Mouse (Mus musculus) erythroblast, adult 5-6 weeks (primary cell): ENCODE measurements at regions not wholly inside any gene's neighbourhood (a gene's known extent, or its start where the extent isn't known, plus 50 kb on each side); places are given as distances from the start of the nearest gene placed in this dataset.
"Not testable (repeated sequence)": the region's sequence is repeated elsewhere in the genome, so short reads cannot be mapped to it uniquely, and the experiment has no call there.

Experiments
- ATAC-seq: replicated peaks from 2 replicates; pipeline ENCODE4 v1.8.0; 2016; ENCODE audit warnings: moderate number of reproducible peaks, mild to moderate bottlenecking, moderate TSS enrichment, inconsistent platforms; ENCODE audit not compliant: poor library complexity, low FRiP score, severe bottlenecking

GRCm38 (mm10) chr14:52622184-52622583 is 126.6 kb upstream of the Olfr1507 start:
- no peak for ATAC-seq

DNA sequence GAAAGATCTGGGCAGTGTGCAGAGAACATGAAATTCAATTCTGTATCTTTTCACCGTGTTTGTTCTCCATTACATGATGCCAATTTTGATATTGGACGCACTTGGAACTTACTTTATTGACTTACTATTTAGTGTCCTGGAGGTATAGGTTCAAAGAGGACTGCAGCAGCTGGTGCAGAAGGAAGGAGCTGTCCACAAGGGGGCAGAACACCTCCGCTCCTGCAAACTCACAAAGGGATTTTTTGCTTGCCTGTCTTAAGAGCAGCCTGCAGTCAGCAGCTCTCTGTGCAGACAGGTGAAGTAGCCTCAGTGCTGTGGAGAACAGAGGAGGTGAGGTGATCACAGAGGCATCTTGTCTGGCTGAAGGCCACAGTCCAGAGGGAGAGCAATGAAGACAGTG is 84.8 kb upstream of the Olfr1507 start:
- ATAC-seq = no peak

DNA sequence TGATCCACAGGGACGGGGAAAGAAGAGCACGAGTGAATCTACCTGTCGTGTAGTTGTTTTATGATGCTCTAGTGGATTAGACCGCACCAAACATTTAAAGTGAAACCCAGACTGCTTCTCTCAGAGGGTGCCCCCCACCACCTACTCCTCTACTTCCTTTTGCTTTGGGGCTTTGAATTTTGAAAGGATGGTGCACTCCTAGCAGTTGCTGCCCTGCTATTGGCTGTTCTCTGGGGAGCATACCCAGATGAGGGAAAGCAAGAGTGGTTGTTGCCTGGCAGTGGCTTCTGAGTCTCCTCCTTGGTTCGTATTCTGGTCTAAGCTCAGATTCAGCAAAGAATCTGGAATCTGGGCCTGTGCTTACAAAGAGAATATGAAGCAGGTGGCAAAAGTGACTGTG is 71.4 kb upstream of the Olfr1507 start:
- no peak for ATAC-seq

GRCm38 (mm10) chr14:52565606-52566005 is 70.1 kb upstream of the Olfr1507 start:
- no peak for ATAC-seq

- not testable (repeated sequence) for ATAC-seq
These were observed 60.8 kb upstream of the Olfr1507 start for GRCm38 (mm10) chr14:52556340-52556739.

GRCm38 (mm10) chr14:52553399-52553798 is 57.9 kb upstream of the Olfr1507 start:
- no peak for ATAC-seq

DNA sequence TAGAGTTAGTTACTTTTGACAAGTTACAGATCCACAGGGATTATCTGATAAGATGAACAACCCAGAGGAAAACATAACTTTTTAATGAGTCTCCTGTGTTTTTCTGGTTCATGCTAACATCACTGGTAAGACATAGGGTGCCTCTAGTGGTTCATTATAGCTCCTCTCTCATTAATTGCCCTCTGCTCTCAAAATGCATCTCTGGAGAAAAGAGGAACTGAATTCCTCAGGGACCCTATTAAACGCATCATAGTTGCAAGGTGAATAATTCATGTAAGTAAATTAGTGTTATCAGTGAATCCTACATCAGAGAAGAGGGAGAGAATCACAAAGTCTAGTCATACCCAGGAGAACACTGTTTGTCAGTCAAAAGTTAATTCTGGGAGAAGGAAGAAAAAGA is 52.4 kb upstream of the Olfr1507 start:
- ATAC-seq = no peak
